Mouse (Mus musculus) Patski (cell line): Measurements from ENCODE around the gene Mip. TPM values are rescaled to one million over a fixed set of nuclear protein-coding genes. Genes with fewer than 3 reads are reported as not detected.
A peak's percentile ranks its signal among the peaks of the same experiment; 100 is the strongest.
"Not testable (repeated sequence)": the region's sequence is repeated elsewhere in the genome, so short reads cannot be mapped to it uniquely, and the experiment has no call there.

Experiments
- ATAC-seq: fragments of 100-300 bp; one replicate; pipeline ENCODE4 v1.8.0; 2021
- CTCF ChIA-PET: fragments of 350-600 bp; sonication (Branson Sonifier 250); formaldehyde crosslinking; loops from one replicate; lab custom pipeline; 2022; ENCODE audit warnings: inconsistent platforms; lab: Charles Lee
- POLR2A ChIA-PET: fragments of 350-600 bp; sonication (Branson Sonifier 250); formaldehyde crosslinking; loops from one replicate; lab custom pipeline; 2022; ENCODE audit warnings: antibody characterized with exemption, inconsistent platforms; lab: Charles Lee
- DNase-seq: peaks from one replicate; pipeline ENCODE4 v3.0.0-alpha.2; 2011; ENCODE audit warnings: low read depth, low spot score
- H3K27me3 ChIP-seq: fragments of 371-371 bp; one replicate; pipeline ENCODE4 v1.5.1; 2021
- CTCF ChIP-seq: fragments of 100-300 bp; IDR thresholded peaks from one replicate; pipeline ENCODE4 v1.5.1; 2021
- in situ Hi-C: fragments of 300-500 bp; cut with MboI; formaldehyde crosslinking; loops from 3 replicates; pipeline ENCODE4 v1.11.1; 2018; ENCODE audit warnings: low pct_unique_long_range_greater_than_20kb, mixed read lengths
- polyA plus RNA-seq: library from polyadenylated mRNA; unstranded; gene quantifications from one replicate; pipeline ENCODE4 v1.2.3, GENCODE M21; 2021

Gene Mip
- polyA plus RNA-seq, 1 experiment from 2014 or later: 0.04 TPM

- CTCF ChIA-PET: interaction anchor here (1.3 to 1.5 kb wide), 3 partner anchors 9 to 57 kb away, joined by 5 to 7 read pairs (median 6); no protein-coding TSS in a partner anchor
- no peak for DNase-seq
- peak; percentile 32 for TF ChIP-seq CTCF
- no peaks in the 10 kb centered on the region for H3K27me3 ChIP-seq
- POLR2A ChIA-PET: interaction anchor here (2.3 kb wide), 1 partner anchor 12 kb away, joined by 10 read pairs; no protein-coding TSS in a partner anchor
- in situ Hi-C loops: no loop called here
- no peak for ATAC-seq
These were observed 46.2 kb downstream of the Mip start for GRCm38 (mm10) chr10:128271883-128272282.

- peak; percentile 33 for TF ChIP-seq CTCF
- ATAC-seq, DNase-seq, in situ Hi-C loops, H3K27me3 ChIP-seq: not testable (repeated sequence)
- ChIA-PET POLR2A (interaction anchor here (0.6 kb wide), 2 partner anchors 130 to 280 kb away, joined by 4 read pairs; no protein-coding TSS in a partner anchor), CTCF (interaction anchor here (1.1 to 1.5 kb wide), 4 partner anchors 11 to 58 kb away, joined by 3 to 6 read pairs (median 4); no protein-coding TSS in a partner anchor)
These were observed 47.3 kb downstream of the Mip start for GRCm38 (mm10) chr10:128272819-128273439.

GRCm38 (mm10) chr10:128275374-128275773 lies 49.7 kb downstream of the Mip start:
- DNase-seq, ATAC-seq, CTCF ChIA-PET, H3K27me3 ChIP-seq, POLR2A ChIA-PET, in situ Hi-C loops: not testable (repeated sequence)

GRCm38 (mm10) chr10:128278158-128278557 lies 52.5 kb downstream of the Mip start:
- DNase-seq: no peak
- no peak for TF ChIP-seq CTCF
- ATAC-seq: no peak
- H3K27me3 ChIP-seq: no peaks in the 10 kb centered on the region
- ChIA-PET POLR2A (no interaction called here), CTCF (interaction anchor here (1.8 kb wide), 1 partner anchor 66 kb away, joined by 6 read pairs; the partner anchor contains the start of gene Spryd4)
- in situ Hi-C loops: no loop called here

GRCm38 (mm10) chr10:128280943-128281342 lies 55.3 kb downstream of the Mip start:
- ChIA-PET POLR2A (interaction anchor here (1.2 kb wide), 1 partner anchor 9 kb away, joined by 4 read pairs; no protein-coding TSS in a partner anchor), CTCF (interaction anchor here (1.0 to 2.3 kb wide), 3 partner anchors 9 to 49 kb away, joined by 3 to 5 read pairs (median 3); no protein-coding TSS in a partner anchor)
- in situ Hi-C loops: loop anchor here (5.0 kb wide), 1 partner anchor 69 kb away; the partner anchor contains the start of gene Spryd4
- no peak for TF ChIP-seq CTCF
- DNase-seq (no peak), ATAC-seq (no peak)
- no peaks in the 10 kb centered on the region for H3K27me3 ChIP-seq

Other genes starting within 250 kb of the Mip start
- gene Hsd17b6, start 218.2 kb upstream of the Mip start, polyA plus RNA-seq: not detected
- gene Prim1, start 210.7 kb upstream of the Mip start, polyA plus RNA-seq: 28.4 TPM
- gene Naca, start 190.3 kb upstream of the Mip start, polyA plus RNA-seq: 764 TPM
- gene Ptges3, start 166.9 kb upstream of the Mip start, polyA plus RNA-seq: 141 TPM
- 2,546 TPM for gene Atp5b, start 142.6 kb upstream of the Mip start, polyA plus RNA-seq
- gene Baz2a, start 134.3 kb upstream of the Mip start, polyA plus RNA-seq: 45.8 TPM
- 74.2 TPM for gene Rbms2, start 45.5 kb upstream of the Mip start, polyA plus RNA-seq
- 1.6 TPM for gene Gls2, start 31.4 kb upstream of the Mip start, polyA plus RNA-seq
- 13.8 TPM for gene Spryd4, start 14.0 kb upstream of the Mip start, polyA plus RNA-seq
- 17.5 TPM for gene Timeless, start 6.2 kb downstream of the Mip start, polyA plus RNA-seq
- gene Apon, start 28.3 kb downstream of the Mip start, polyA plus RNA-seq: 1.4 TPM
- gene Apof, start 42.8 kb downstream of the Mip start, polyA plus RNA-seq: 0.10 TPM
- 29.5 TPM for gene Stat2, start 44.7 kb downstream of the Mip start, polyA plus RNA-seq
- 0.04 TPM for gene Il23a, start 72.9 kb downstream of the Mip start, polyA plus RNA-seq
- gene Pan2, start 77.5 kb downstream of the Mip start, polyA plus RNA-seq: 20.3 TPM
- gene Cnpy2, start 96.6 kb downstream of the Mip start, polyA plus RNA-seq: 200 TPM
- 279 TPM for gene Cs, start 111.9 kb downstream of the Mip start, polyA plus RNA-seq
- 34.5 TPM for gene Coq10a, start 143.2 kb downstream of the Mip start, polyA plus RNA-seq
- 55.9 TPM for gene Ankrd52, start 151.3 kb downstream of the Mip start, polyA plus RNA-seq
- 0.12 TPM for gene Slc39a5, start 175.4 kb downstream of the Mip start, polyA plus RNA-seq
- 85.0 TPM for gene Nabp2, start 185.7 kb downstream of the Mip start, polyA plus RNA-seq
- gene Rnf41, start 185.8 kb downstream of the Mip start, polyA plus RNA-seq: 43.3 TPM
- gene Smarcc2, start 233.4 kb downstream of the Mip start, polyA plus RNA-seq: 102 TPM